Mouse (Mus musculus) CD4-positive, CD25-positive, alpha-beta regulatory T cell, adult 4 months (primary cell): ENCODE measurements around the gene 1110008P14Rik. TPM values are rescaled to one million over a fixed set of nuclear protein-coding genes. Genes with fewer than 3 reads are reported as not detected.
"Not testable (repeated sequence)": the region's sequence is repeated elsewhere in the genome, so short reads cannot be mapped to it uniquely, and the experiment has no call there.

Experiments
- ATAC-seq: one replicate; pipeline ENCODE4 v1.8.0; 2017
- polyA plus RNA-seq, 2 experiments: library from polyadenylated mRNA; unstranded; fragments of 100-300 nt; shearing (Covaris generic); gene quantifications; one replicate each; pipeline ENCODE4 v1.2.1; 2017

The 1110008P14Rik gene
- polyA plus RNA-seq, 2 experiments from 2014 or later = 46.6 to 52.9 TPM

- ATAC-seq = peak; percentile 81
Measured at GRCm38 (mm10) chr2:32362817-32363340, 18.9 kb downstream of the 1110008P14Rik start.

- not testable (repeated sequence) for ATAC-seq
Measured at GRCm38 (mm10) chr2:32362274-32362673, 19.5 kb downstream of the 1110008P14Rik start.

- ATAC-seq = peak; percentile 42
Measured at GRCm38 (mm10) chr2:32361437-32361836, 20.3 kb downstream of the 1110008P14Rik start.

GRCm38 (mm10) chr2:32360741-32361140 lies 21.0 kb downstream of the 1110008P14Rik start:
- ATAC-seq = no peak

- ATAC-seq = no peak
Measured at GRCm38 (mm10) chr2:32358381-32358780, 23.4 kb downstream of the 1110008P14Rik start.

GRCm38 (mm10) chr2:32357710-32358109 lies 24.0 kb downstream of the 1110008P14Rik start:
- no peak for ATAC-seq

GRCm38 (mm10) chr2:32356216-32356615 lies 25.5 kb downstream of the 1110008P14Rik start:
- no peak for ATAC-seq

GRCm38 (mm10) chr2:32354336-32354895 lies 27.3 kb downstream of the 1110008P14Rik start:
- no peak for ATAC-seq

- ATAC-seq = no peak
Measured at GRCm38 (mm10) chr2:32353836-32354235, 27.9 kb downstream of the 1110008P14Rik start.

GRCm38 (mm10) chr2:32353007-32353542 lies 28.7 kb downstream of the 1110008P14Rik start, which contains the start of gene Dnm1:
TSS of gene Dnm1 (minus strand) at chr2:32353338.
- peak; percentile 84 for ATAC-seq

GRCm38 (mm10) chr2:32352151-32353006 lies 29.4 kb downstream of the 1110008P14Rik start, which contains the start of gene Ciz1:
TSS of gene Ciz1 (plus strand) at chr2:32352327.
- peak; percentile 53 for ATAC-seq

GRCm38 (mm10) chr2:32351471-32351961 lies 30.2 kb downstream of the 1110008P14Rik start:
- no peak for ATAC-seq

- no peak for ATAC-seq
Measured at GRCm38 (mm10) chr2:32350471-32351051, 31.2 kb downstream of the 1110008P14Rik start.

GRCm38 (mm10) chr2:32349625-32350255 lies 32.0 kb downstream of the 1110008P14Rik start:
- ATAC-seq = no peak

GRCm38 (mm10) chr2:32348311-32348710 lies 33.4 kb downstream of the 1110008P14Rik start:
- ATAC-seq = no peak

GRCm38 (mm10) chr2:32347019-32347418 lies 34.7 kb downstream of the 1110008P14Rik start:
- no peak for ATAC-seq

GRCm38 (mm10) chr2:32344598-32345321 lies 37.0 kb downstream of the 1110008P14Rik start:
- ATAC-seq = no peak

GRCm38 (mm10) chr2:32344056-32344455 lies 37.7 kb downstream of the 1110008P14Rik start:
- ATAC-seq = no peak

GRCm38 (mm10) chr2:32343351-32343671 lies 38.4 kb downstream of the 1110008P14Rik start:
- no peak for ATAC-seq

- no peak for ATAC-seq
Measured at GRCm38 (mm10) chr2:32342539-32343350, 39.0 kb downstream of the 1110008P14Rik start.

- no peak for ATAC-seq
Measured at GRCm38 (mm10) chr2:32342039-32342438, 39.7 kb downstream of the 1110008P14Rik start.
